Mouse (Mus musculus): ENCODE results near the gene Tradd. TPM values are rescaled to one million over a fixed set of nuclear protein-coding genes. Genes with fewer than 3 reads are reported as not detected.

The Tradd gene
- total RNA-seq (2021) = 1 to 10 TPM; 2.8 to 3.3 TPM
- long read RNA-seq, experiment 1, transcript Tradd-201 (5 exons, 1,689 nt) = major isoform, 5 of 7 reads
- long read RNA-seq, experiment 1, partial matches to known transcripts = 0 of 7 reads
- long read RNA-seq, experiment 1, other reads (novel, unspliced or antisense) = 2 of 7 reads
- long read RNA-seq, experiment 2, partial matches to known transcripts = 0 of 5 reads
- long read RNA-seq, experiment 2, other reads (novel, unspliced or antisense) = 2 of 5 reads

DNA sequence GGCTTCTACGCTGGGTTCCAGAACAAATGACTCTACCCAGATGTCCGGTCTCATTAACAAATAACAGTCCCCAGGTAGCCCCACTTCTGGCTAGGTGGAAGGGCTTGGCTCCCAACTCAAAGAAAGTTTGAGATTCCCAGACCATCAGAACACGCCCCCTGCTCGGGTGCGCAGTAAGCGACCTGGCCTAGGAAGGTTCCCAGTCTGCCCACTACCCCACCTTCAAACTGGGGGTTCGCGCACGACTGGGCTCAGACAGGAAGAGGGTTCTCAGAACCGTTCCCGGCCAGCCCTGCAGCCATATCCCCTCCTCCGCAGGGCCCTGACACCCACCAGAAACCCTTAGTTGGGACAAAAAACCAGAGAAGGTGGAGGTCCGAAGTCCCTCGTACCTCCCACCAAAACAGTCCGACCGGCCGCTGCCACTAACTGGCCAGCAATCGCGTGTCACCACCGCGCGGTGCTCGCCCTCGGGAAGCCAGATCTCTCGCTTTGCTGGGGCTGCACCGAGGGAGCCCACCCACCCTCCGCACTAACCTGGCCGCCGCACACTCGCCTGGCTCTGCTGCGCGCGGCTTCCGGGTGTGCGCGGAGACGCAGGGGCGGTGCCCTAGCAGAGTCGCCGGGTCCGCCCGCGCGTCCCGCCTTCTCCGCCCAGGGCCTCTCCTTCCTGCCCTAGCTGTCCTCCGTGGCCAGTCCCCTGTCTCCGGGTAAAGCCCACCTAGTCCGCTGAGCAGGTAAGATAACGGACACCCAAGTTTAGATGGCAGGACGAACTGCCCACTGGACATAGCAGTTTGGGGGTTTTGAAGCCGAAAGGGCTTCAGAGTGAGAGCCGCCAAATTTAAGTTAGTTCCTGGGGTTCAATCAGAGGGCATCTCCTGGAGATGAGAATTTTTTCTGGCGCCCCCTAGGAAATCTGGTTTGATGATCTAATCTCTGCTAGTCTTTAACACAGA lies at the start of gene Tradd, which contains the start of gene Fbxl8:
TSS of gene Tradd (minus strand) at position 586 of the 959 bp plus-strand sequence.
TSS of gene Fbxl8 (plus strand) at position 625 of the 959 bp plus-strand sequence.
- DNase-seq (ENCODE audit: low spot score) = peak; percentile 64

DNA sequence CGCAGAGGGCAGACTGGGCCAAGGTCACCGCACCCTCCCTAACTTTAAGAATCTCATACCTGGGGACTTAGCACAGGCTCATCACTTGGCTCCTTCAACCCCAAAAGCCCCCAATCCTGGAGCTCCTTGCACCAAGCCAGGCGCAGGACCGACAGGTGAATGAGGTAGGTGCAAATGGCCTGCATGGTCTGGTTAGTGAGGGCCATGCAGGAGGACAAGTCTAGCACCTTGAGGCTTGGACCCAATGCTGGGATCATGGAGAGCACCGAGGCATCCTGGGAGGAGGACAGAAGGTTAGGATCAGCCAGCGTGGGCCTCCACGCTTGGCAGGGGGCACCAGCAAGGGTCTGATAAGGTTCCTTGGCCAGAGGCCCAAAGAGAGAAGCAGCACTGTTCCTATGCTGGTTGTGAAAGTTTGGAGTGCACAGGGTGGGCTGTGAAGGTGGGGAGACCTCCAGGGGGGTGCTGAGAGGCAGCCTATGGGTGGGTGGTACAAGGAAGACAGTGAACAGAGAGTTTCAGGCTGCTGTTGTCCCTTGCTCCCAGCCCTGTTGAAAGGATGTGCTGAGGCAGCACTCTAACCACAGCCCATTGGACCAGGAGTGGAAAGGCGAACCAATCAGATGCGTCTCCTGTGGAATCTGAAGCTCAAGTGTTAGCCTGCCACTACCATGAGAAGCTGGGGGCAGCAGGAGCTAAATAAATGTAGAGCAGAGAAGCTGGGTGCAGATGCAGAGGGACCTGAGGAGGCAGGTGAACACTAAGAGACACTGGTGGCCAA lies 49.4 kb upstream of the Tradd start:
- DNase-seq (ENCODE audit: low spot score) = no peak

GRCm38 (mm10) chr8:105312891-105313481 lies 48.6 kb upstream of the Tradd start:
- DNase-seq (ENCODE audit: low spot score) = no peak

- DNase-seq (ENCODE audit: low spot score) = no peak
Observed at GRCm38 (mm10) chr8:105311718-105312117, 47.3 kb upstream of the Tradd start.

- no peak for DNase-seq (ENCODE audit: low spot score)
Observed at GRCm38 (mm10) chr8:105310118-105310517, 45.7 kb upstream of the Tradd start.

DNA sequence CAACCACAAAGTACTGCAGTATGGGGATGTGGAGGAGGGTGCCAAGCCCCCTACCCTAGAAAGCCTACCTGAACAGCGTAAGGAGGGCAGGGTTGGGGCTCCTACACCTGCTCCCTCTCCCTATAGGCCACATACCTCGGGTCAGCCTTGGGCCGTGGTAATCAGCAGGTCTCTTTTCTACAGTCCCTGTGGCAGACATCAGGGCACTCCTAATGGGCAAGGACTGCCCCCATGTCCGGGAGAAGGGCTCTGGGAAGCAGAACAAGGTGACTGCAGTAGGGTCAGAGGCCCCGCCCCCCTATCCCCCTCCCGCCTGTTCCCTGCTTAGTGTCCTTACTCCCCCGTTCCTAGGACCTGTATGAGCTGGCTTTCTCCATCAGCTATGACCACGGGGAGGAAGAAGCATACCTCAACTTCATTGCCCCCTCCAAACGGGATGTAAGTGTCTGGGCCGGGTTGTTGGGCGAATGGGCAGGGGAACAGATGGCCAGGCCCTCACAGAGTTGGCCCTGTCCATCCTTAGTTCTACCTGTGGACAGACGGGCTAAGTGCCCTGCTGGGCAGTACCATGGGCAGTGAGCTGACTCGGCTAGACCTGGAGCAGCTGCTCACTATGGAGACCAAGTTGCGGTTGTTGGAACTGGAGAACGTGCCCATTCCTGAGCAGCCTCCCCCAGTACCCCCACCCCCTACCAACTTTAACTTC lies 44.9 kb upstream of the Tradd start:
- no peak for DNase-seq (ENCODE audit: low spot score)

- no peak for DNase-seq (ENCODE audit: low spot score)
Observed at GRCm38 (mm10) chr8:105308428-105308827, 44.0 kb upstream of the Tradd start.

- no peak for DNase-seq (ENCODE audit: low spot score)
Observed at GRCm38 (mm10) chr8:105307670-105308069, 43.3 kb upstream of the Tradd start.

GRCm38 (mm10) chr8:105306146-105306691 lies 41.8 kb upstream of the Tradd start:
- no peak for DNase-seq (ENCODE audit: low spot score)

DNA sequence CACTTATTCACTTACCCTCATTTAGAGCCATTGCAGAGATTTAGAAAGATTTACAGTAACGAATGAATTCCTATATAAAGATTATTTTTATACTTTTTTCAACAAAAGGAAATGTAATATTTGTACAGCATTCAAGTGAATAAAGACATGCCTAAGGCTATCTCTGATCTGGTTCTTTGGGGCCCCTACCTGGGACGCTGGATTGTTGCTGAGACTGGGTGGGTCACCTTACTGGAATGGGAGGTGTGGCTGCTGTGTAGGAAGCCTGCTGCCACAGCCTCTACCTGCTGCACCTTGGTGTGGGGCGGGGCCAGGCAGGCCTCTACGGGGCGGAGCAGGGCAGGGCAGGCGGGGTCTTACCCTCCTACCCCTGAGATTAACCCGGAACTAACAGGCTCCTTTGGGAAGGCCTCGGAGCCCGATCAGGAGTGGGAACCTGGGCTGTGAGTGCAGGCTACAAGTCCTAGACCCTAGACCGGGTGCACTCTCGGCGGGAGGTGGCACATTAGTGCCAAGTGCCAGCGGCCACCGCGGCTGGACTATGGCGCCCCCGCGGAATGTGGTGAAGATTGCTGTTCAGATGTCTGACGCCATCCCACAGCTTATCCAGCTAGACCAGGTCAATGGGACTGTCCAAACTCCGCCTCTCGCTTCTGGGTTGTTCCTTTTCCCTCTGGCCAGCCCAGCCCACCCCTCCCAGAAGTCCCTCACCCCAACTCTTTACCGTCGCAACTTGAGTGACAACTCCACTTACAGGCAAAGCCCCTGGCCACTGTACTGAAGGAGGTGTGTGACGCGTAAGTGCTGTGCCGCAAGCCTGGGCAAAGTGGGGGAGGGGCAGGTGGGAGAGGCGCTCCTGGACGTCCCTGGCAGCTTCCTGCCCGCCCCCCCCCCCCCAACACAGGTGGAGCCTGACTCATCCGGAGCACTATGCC lies 41.1 kb upstream of the Tradd start, which contains the start of gene Elmo3:
TSS of gene Elmo3 (plus strand) at position 391 of the 935 bp plus-strand sequence.
- peak; percentile 33 for DNase-seq (ENCODE audit: low spot score)

DNA sequence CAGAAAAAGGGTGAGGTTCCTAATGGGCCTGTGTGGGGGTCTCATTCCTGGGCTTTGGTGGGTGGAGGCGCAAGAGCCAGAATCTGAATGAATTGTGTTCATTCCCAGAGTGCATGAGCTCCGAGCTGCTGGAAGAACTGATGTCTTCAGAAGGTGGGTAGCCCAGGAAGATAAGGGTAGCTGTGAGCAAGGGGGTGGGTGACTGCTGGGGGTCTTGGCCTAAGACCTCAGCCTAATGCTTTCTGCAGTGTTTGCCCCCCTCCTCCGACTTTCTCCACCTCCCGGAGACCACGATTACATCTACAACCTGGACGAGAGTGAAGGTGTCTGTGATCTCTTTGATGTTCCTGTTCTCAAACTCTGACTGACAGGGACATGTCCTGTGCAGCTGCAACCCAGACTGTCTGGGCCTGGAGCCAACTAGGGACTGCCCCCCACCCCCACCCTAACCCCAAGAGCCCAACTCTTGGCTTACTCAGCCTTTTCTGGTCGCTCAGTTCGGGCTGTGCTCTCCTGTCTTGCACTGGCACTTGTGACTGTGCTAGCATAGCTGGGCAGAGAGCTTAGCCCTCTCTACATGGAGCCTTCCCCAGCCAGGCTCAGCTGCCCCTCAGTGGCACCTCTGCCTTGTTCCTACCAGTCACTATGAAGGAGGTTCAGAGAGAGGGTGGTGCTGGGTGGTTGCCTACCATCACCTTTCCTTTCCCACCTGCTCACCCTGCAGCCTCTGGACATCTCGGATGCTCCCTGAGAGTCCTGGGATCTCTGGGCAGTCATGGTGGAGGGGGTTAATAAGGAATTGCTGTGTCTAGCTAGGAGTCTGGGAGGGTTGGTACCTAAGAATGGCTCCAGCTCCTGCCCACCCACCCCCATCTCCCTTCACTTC lies 40.2 kb upstream of the Tradd start:
- DNase-seq (ENCODE audit: low spot score) = no peak

DNA sequence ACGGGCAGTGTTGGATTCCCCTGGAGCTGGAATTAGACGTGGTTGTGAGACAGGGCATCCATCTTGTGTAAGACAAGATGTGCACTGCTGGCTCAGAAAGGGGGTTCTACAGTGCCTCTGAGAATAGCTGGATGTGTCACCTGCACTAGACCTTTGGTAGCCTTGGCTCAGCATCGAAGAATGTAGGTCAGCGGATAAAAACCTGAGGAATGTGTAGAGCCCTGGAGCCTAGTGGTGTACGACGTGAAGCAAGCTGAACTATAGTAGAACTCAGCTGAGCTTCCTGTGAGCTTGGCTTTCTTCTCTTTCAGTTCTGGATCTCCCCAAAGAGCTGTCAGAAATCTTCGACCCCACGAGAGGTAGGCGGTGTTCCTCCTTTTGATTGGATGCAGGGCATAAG lies 39.5 kb upstream of the Tradd start:
- no peak for DNase-seq (ENCODE audit: low spot score)

- no peak for DNase-seq (ENCODE audit: low spot score)
Observed at GRCm38 (mm10) chr8:105303396-105303795, 39.0 kb upstream of the Tradd start.

DNA sequence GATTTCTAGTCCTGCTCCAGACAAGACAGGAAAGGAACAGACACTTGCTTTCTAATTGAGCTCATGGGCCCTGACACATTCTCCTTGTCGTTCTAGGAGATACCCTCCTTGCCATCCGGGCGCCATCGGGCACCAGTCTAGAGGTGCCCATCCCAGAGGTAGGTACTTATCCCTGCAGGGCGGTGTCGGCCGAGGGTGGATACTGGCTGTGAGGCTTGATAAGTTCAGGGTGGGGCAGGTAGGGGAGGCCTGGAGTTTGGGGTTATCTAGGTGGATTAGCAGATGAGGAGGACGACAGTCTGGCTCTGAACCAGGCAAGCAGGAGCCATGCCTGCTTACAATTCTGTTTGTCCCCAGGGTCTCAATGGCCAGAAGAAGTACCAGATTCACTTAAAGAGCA lies 35.6 kb upstream of the Tradd start:
- DNase-seq (ENCODE audit: low spot score) = no peak

DNA sequence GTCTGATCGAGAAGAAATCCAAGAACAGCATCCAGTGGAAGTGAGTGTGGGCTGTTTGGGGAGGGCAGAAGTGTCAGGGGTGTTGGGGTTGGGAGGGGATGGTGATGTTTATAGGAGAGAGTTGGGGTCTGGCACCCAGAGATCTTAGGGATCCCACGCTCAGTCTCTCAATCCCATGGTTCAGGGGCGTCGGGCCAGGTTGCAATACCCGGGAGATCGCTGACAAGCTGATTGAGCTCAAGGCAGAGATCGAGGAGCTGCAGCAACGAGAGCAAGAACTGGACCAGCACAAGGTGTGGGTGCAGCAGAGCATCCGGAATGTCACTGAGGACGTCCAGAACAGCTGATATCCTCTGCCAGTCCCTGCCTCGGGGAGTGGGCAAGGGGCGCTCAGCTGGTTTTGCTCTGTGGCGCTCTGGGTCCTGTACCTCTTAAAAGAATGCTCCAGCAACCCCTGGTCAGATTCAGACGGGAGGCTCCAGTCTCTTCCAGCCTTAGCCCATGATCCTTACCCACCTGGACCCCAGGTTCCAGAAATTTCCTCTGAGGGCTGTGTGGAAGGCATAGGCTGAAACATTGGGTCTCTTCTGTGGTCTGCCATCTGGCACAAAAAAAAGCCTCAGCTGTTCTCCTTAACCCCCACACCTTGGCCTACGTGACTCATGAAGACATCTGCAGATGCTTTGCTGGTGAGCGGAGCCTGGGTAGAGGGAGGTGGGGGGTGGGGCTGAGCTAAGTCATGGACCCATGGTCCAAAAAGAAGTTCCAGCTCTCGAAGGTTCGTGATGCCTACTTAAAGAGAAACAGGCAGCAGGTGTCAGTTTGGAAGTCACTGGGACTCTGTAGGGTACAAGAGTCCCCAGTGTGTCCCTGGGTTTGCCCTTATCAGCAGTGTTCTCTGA lies 34.2 kb upstream of the Tradd start:
- no peak for DNase-seq (ENCODE audit: low spot score)

DNA sequence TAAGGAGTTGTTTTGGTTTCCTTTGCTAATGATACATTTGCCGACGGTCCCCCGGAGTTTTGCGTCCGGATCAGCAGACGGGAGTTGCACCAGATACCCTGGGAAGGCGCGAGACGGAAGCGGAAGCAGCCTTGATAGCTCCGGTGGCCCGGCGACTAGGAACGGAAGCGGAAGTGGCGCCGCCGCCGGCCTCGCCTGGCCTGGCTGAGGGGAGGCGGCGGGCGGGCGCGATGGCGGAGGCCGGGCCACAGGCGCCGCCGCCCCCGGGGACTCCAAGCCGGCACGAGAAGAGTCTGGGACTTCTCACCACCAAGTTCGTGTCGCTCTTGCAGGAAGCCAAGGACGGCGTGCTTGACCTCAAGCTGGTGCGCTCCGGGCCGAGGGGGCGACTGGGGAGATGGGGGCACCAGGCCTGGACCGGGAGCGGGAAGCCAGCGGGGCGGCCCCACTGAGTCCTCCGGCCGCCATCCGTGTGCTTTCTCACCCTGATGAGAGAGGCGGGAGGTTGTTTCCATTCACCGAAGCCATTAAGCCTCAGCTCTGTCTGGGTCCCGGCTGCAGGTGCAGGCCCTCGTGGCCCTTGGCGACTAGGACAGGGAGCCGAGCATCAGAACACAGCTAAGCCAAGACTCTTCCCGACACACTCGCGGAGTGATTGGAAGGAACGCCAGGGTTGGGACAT lies 33.2 kb upstream of the Tradd start, which contains the start of gene E2f4:
TSS of gene E2f4 (plus strand) at position 153 of the 682 bp plus-strand sequence.
- peak; percentile 91 for DNase-seq (ENCODE audit: low spot score)

Data from gastrocnemius, adult 18-20 months (tissue).